Mouse (Mus musculus) adrenal gland, postnatal 10 days (tissue): ENCODE results near the gene Lrpap1. TPM values are rescaled to one million over a fixed set of nuclear protein-coding genes. Genes with fewer than 3 reads are reported as not detected.

ENCODE experiments used
- DNase-seq: peaks from one replicate; pipeline ENCODE4 v3.0.0; 2021; ENCODE audit warnings: mixed read lengths
- total RNA-seq, 2 experiments: library from RNA; stranded (reverse); gene quantifications; 2 replicates each; pipeline ENCODE4 v1.2.3; 2021

Gene Lrpap1
- total RNA-seq, 2 experiments from 2014 or later = 71.6 to 86.0 TPM

GRCm38 (mm10) chr5:35120024-35120423 lies 14.5 kb upstream of the Lrpap1 start:
- DNase-seq = no peak

GRCm38 (mm10) chr5:35118418-35118817 lies 12.9 kb upstream of the Lrpap1 start:
- DNase-seq = peak; percentile 61

- no peak for DNase-seq
Observed at GRCm38 (mm10) chr5:35117633-35118032, 12.1 kb upstream of the Lrpap1 start.

- no peak for DNase-seq
Observed at GRCm38 (mm10) chr5:35116002-35116401, 10.4 kb upstream of the Lrpap1 start.

- no peak for DNase-seq
Observed at GRCm38 (mm10) chr5:35112444-35112843, 6.9 kb upstream of the Lrpap1 start.

GRCm38 (mm10) chr5:35105922-35106298 lies 344 bp upstream of the Lrpap1 start:
- DNase-seq = no peak

- DNase-seq = no peak
Observed at GRCm38 (mm10) chr5:35104183-35104959, 1.2 kb downstream of the Lrpap1 start.

- no peak for DNase-seq
Observed at GRCm38 (mm10) chr5:35103528-35103927, 2.0 kb downstream of the Lrpap1 start.

GRCm38 (mm10) chr5:35103086-35103485 lies 2.5 kb downstream of the Lrpap1 start:
- DNase-seq = no peak

- no peak for DNase-seq
Observed at GRCm38 (mm10) chr5:35091636-35092035, 13.9 kb downstream of the Lrpap1 start.

- DNase-seq = no peak
Observed at GRCm38 (mm10) chr5:35089614-35089963, 16.0 kb downstream of the Lrpap1 start.

- peak; percentile 91 for DNase-seq
Observed at GRCm38 (mm10) chr5:35088785-35089613, 16.6 kb downstream of the Lrpap1 start.

- no peak for DNase-seq
Observed at GRCm38 (mm10) chr5:35084913-35085312, 20.7 kb downstream of the Lrpap1 start.

- peak; percentile 40 for DNase-seq
Observed at GRCm38 (mm10) chr5:35079101-35079500, 26.5 kb downstream of the Lrpap1 start.

- DNase-seq = no peak
Observed at GRCm38 (mm10) chr5:35076369-35076768, 29.2 kb downstream of the Lrpap1 start.

- peak; percentile 83 for DNase-seq
Observed at GRCm38 (mm10) chr5:35073992-35074391, 31.6 kb downstream of the Lrpap1 start.

- DNase-seq = no peak
Observed at GRCm38 (mm10) chr5:35073235-35073634, 32.3 kb downstream of the Lrpap1 start.

GRCm38 (mm10) chr5:35071855-35072254 lies 33.7 kb downstream of the Lrpap1 start:
- no peak for DNase-seq

- no peak for DNase-seq
Observed at GRCm38 (mm10) chr5:35070953-35071352, 34.6 kb downstream of the Lrpap1 start.

GRCm38 (mm10) chr5:35070314-35070713 lies 35.3 kb downstream of the Lrpap1 start:
- peak; percentile 54 for DNase-seq

- DNase-seq = no peak
Observed at GRCm38 (mm10) chr5:35069841-35070240, 35.7 kb downstream of the Lrpap1 start.

- no peak for DNase-seq
Observed at GRCm38 (mm10) chr5:35060098-35060497, 45.5 kb downstream of the Lrpap1 start.

- no peak for DNase-seq
Observed at GRCm38 (mm10) chr5:35058216-35058615, 47.4 kb downstream of the Lrpap1 start.

GRCm38 (mm10) chr5:35057582-35057981 lies 48.0 kb downstream of the Lrpap1 start:
- no peak for DNase-seq
